Mouse (Mus musculus) limb, embryonic 14.5 days (tissue): ENCODE data around the gene Ovca2. TPM values are rescaled to one million over a fixed set of nuclear protein-coding genes. Genes with fewer than 3 reads are reported as not detected.

Experiments used
- ATAC-seq: fragments of 200-750 bp; cut with Nextera tagmentation; 2 replicates; pipeline ENCODE4 v1.8.0; 2017; ENCODE audit warnings: low read depth, moderate number of reproducible peaks, moderate TSS enrichment; ENCODE audit not compliant: low FRiP score
- DNase-seq: peaks from one replicate; pipeline ENCODE4 v3.0.0-alpha.2; 2015; ENCODE audit warnings: low spot score
- H3K27ac ChIP-seq: fragments of 300-500 bp; sonication (generic); replicated peaks from 2 replicates; pipeline ENCODE4 v1.5.1; 2014; ENCODE audit warnings: low read depth, mild to moderate bottlenecking, low read length, moderate library complexity, mixed read lengths
- H3K27me3 ChIP-seq: fragments of 300-500 bp; sonication (generic); 2 replicates; pipeline ENCODE4 v1.6.1; 2014; ENCODE audit warnings: low read length, mixed read lengths; ENCODE audit not compliant: control insufficient read depth, insufficient read depth
- H3K36me3 ChIP-seq: fragments of 300-500 bp; sonication (generic); 2 replicates; pipeline ENCODE4 v1.6.1; 2014; ENCODE audit warnings: mild to moderate bottlenecking, low read length, moderate library complexity, mixed read lengths; ENCODE audit not compliant: control insufficient read depth, insufficient read depth
- H3K4me1 ChIP-seq: fragments of 300-500 bp; sonication (generic); 2 replicates; pipeline ENCODE4 v1.6.1; 2014; ENCODE audit warnings: antibody characterized with exemption, low read length, mixed read lengths; ENCODE audit not compliant: control insufficient read depth, insufficient read depth
- H3K4me2 ChIP-seq: fragments of 300-500 bp; sonication (generic); replicated peaks from 2 replicates; pipeline ENCODE4 v1.6.1; 2014; ENCODE audit warnings: low read depth, mild to moderate bottlenecking, low read length, moderate library complexity; ENCODE audit not compliant: severe bottlenecking
- H3K4me3 ChIP-seq: fragments of 300-500 bp; sonication (generic); replicated peaks from 2 replicates; pipeline ENCODE4 v1.5.1; 2014; ENCODE audit warnings: low read length
- H3K9ac ChIP-seq: fragments of 300-500 bp; sonication (generic); 2 replicates; pipeline ENCODE4 v1.6.1; 2014; ENCODE audit warnings: mild to moderate bottlenecking, low read depth, low read length, moderate library complexity; ENCODE audit not compliant: severe bottlenecking
- H3K9me3 ChIP-seq: fragments of 300-500 bp; sonication (generic); 2 replicates; pipeline ENCODE4 v1.6.1; 2016; ENCODE audit warnings: low read length; ENCODE audit not compliant: control insufficient read depth
- POLR2A ChIP-seq: fragments of 200-500 bp; IDR thresholded peaks from 2 replicates; pipeline ENCODE4 v1.8.0; 2012; ENCODE audit warnings: inconsistent platforms, mild to moderate bottlenecking, moderate library complexity, borderline replicate concordance; ENCODE audit not compliant: insufficient read depth, insufficient read length; ENCODE audit errors: extremely low read depth
- WGBS: fragments of 180-500 bp; shearing (Covaris S2); extraction: QIAGEN DNeasy Blood & Tissue Kit; methylation state at CpG from one replicate; pipeline ENCODE4 v1.1.7; 2014; 5-methylcytosine and 5-hydroxymethylcytosine counted together
- polyA plus RNA-seq, 2 experiments: library from polyadenylated mRNA; depleted of rRNA in 1 of 2; stranded (reverse) in 1 of 2; unstranded in 1 of 2; fragments of >200 nt; fragmentation: Nextera tagmentation in 1 of 2; extraction: Ambion mirVana in 1 of 2; gene quantifications; 2 replicates each; pipeline versions ENCODE4 v1.2.1 to v1.2.3; 2012 to 2014

Gene Ovca2
- polyA plus RNA-seq, 2 experiments = 22.5 to 30.3 TPM

DNA sequence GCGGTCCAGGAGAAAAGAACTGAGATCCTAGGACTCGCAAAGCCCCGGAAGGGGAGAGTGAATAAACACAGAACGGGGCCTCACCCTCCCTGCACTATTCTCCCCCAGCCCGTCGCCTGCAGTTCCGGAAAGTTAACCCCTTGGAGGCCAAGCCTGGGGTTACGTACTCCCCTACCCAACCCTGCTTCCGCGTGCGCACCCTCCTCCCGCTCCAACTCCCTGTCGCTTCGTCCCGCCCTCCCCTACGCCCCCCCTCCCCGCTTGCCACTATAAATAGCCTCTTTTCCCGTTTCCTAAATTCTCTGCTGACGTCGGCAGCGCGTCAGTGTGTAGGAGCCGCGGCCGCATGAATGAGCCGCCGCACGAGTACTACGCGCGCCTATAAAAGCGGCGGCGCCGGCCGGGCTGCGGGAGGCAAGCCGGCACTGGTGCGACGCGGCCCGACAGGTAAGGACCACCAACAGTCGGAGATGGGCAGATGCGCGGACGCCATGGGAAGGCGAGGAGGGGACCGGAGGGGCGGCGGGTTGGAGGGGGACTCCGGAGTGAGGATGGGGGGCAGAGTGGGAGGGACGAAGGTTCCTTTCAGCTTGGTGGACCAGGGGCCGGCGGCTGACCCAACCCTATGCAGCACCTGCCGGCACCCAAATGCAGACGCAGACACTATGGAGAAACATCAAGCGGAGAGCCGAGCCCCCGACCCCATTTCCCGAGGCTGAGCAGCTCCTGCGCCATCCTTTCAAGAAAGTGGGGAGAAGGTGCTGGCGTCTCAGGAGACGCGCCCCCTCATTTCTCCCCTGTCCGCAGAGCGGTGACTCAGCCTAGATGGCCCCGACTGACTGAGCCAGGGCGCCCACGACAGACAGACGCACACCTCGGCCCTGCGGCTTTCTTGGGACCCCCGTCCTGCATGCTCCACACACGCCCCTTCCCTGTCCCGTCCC lies 6.2 kb downstream of the Ovca2 start:
- peak; percentile 23 for DNase-seq
- Histone ChIP-seq H3K4me2 (peak overlapping the region; percentile 89), H3K4me1 (peaks cover 27% of the 10 kb centered on the region), H3K36me3 (peaks cover 8% of the 10 kb centered on the region), H3K27ac (no peak overlapping the region), H3K9ac (peak overlapping the region; percentile 14), H3K9me3 (no peaks in the 10 kb centered on the region), H3K4me3 (peak overlapping the region; percentile 64), H3K27me3 (peaks cover 61% of the 10 kb centered on the region)
- ATAC-seq = no peak
- TF ChIP-seq POLR2A = no peak
- WGBS = 2% methylated on average over 59 of the region's 75 CpGs

DNA sequence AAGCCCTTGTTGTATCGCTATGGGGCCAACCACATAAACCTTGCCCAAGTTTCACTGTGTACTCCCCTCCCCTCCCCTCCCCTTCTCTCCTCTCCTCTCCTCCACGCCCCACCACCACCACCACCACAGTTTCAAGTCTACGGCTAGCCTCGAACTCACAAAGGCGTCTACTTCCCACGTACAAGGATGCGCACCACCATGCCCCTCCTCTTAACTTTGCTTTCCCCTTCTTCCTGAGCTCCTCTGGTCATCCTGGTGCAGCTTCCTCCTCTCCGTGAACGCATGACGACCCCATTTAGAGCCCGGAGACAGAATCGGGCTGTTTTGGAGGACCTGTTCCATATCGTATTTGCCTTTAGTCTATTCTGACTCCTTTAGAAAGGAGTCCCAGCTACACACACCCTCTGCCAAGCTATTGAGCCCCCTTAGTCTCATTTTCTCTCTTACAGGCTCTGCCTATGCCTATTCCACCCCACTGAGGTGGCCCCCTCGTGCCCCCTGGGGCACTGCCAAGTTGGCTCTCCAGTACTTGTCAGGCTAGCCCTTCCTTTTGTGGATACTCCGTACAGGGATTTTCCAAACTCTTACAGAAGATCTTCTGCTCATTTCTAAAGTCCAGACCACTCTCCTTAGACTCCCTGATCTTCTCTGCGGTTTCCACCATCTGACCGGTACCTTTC lies 7.3 kb downstream of the Ovca2 start:
- ATAC-seq (no peak), DNase-seq (no peak)
- peak overlapping the region; percentile 85 for H3K4me2 ChIP-seq
- H3K9ac ChIP-seq = no peak overlapping the region
- H3K4me3 ChIP-seq = peak overlapping the region; percentile 64; the same call in 1 of the 2 replicates
- no peak for TF ChIP-seq POLR2A
- peaks cover 13% of the 10 kb centered on the region for H3K36me3 ChIP-seq
- peaks cover 70% of the 10 kb centered on the region for H3K27me3 ChIP-seq
- H3K4me1 ChIP-seq = peaks cover 32% of the 10 kb centered on the region
- no peak overlapping the region for H3K27ac ChIP-seq
- 12% methylated on average over 17 of the region's 17 CpGs for WGBS
- H3K9me3 ChIP-seq = no peaks in the 10 kb centered on the region

DNA sequence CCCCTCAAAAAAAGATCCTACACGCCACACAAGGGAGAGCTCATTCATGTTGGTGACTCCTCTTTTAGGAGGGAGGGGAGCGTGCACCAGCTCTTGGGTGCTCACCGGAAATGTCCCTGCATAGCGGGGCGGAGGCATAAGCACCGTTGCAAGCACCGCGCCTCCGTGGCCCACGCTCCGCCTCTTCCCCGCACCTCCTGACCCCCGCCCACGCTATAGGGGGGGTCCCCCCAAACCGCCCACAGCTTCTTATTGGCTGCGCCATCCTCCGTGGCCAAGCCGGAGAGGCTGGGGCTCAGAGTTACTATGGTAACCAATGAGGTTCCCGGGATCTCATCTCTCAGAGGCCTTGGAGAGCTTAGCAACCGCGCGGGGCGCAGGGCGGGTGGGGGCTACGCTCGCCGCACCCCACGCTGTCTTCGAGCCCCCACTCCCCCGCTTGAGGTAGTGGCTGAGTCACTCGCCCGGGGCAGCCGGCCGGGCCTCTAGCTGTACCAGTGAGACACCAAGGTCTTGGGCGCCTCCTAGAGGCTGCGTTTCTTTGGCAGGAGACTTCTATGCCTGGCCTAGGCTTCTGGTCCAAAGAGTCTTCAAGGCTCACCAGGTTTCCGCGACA lies 8.4 kb downstream of the Ovca2 start:
- Histone ChIP-seq H3K4me3 (peak overlapping the region; percentile 59), H3K27ac (no peak overlapping the region), H3K4me2 (peak overlapping the region; percentile 85), H3K9ac (peak overlapping the region; percentile 34; the same call in 1 of the 2 replicates), H3K9me3 (no peaks in the 10 kb centered on the region), H3K4me1 (peaks cover 42% of the 10 kb centered on the region), H3K27me3 (peaks cover 81% of the 10 kb centered on the region), H3K36me3 (peaks cover 22% of the 10 kb centered on the region)
- under 1% methylated on average over 37 of the region's 38 CpGs for WGBS
- no peak for TF ChIP-seq POLR2A
- peak; percentile 95 for DNase-seq
- ATAC-seq = peak; percentile 72

DNA sequence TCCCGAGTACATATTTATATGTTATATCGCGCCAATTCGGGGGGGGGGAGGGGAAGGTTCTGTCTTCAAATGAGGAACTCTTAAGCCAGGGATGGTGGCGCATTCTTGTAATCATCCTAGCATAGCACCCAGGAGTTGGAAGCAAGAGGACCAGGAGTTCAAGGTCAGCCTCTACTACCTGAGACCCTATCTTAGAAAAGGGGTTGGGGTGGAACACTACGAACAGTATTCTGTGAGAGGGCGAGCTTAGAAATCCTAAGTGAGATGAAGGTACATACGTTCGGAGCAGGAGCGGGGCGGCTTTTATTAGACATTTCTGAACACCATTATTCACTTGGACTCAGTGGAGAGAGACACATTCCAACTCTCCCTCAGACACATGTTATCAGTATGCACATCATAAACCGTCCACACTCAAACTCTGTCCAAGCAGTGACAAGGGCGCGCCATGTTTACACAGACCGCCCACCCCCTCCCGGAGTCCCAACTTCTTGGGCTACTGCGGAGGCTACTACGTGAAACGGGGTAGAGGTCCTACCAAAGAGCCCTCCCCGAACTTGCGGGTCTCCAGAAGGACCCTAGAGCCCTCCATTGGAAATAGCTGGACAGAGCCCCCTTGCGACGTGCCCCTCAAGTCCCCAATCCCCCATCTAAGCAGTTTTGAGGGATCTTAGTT lies 9.1 kb downstream of the Ovca2 start, which contains the start of gene Hic1:
Gene Hic1 (minus strand): TSS at position 115 of the 676 bp plus-strand sequence.
- TF ChIP-seq POLR2A = no peak
- ATAC-seq (no peak), DNase-seq (no peak)
- Histone ChIP-seq H3K9ac (peak within 1 kb of the TSS; percentile 82), H3K4me2 (peak within 1 kb of the TSS; percentile 85), H3K4me1 (peaks cover 48% of the 10 kb centered on the region), H3K27ac (peak within 1 kb of the TSS; percentile 79), H3K4me3 (peak within 1 kb of the TSS; percentile 59), H3K36me3 (peaks cover 29% of the 10 kb centered on the region), H3K9me3 (no peaks in the 10 kb centered on the region), H3K27me3 (peaks cover 88% of the 10 kb centered on the region)
- WGBS = 2% methylated on average over 23 of the region's 23 CpGs
